Mouse (Mus musculus) heart, postnatal 0 days (tissue): Measurements from ENCODE around the gene Wnt11.

Source experiments
- CTCF ChIP-seq: IDR thresholded peaks from 2 replicates; pipeline ENCODE4 v1.5.1; 2016; ENCODE audit warnings: antibody characterized with exemption, control low read depth, low read depth
- EP300 ChIP-seq: IDR thresholded peaks from 2 replicates; pipeline ENCODE4 v1.6.1; 2016; ENCODE audit warnings: antibody characterized with exemption, low read depth

- TF ChIP-seq CTCF (peak; percentile 79), EP300 (no peak)
These were observed 3.0 kb downstream of the Wnt11 start for GRCm38 (mm10) chr7:98837901-98838300.
